Mouse (Mus musculus) liver, embryonic 14.5 days (tissue): ENCODE results near the gene Lpp. TPM values are rescaled to one million over a fixed set of nuclear protein-coding genes. Genes with fewer than 3 reads are reported as not detected.

ENCODE experiments used
- ATAC-seq: fragments of 200-750 bp; cut with Nextera tagmentation; 2 replicates; pipeline ENCODE4 v1.8.0; 2017; ENCODE audit warnings: moderate number of reproducible peaks, mild to moderate bottlenecking, moderate library complexity; ENCODE audit not compliant: insufficient read depth
- DNase-seq, 3 experiments: peaks; one replicate each; pipeline ENCODE4 v3.0.0-alpha.2; 2012 to 2013; ENCODE audit warnings: low read depth in 3 of 3, low spot score in 3 of 3
- H3K27ac ChIP-seq: fragments of 300-500 bp; sonication (generic); 2 replicates; pipeline ENCODE4 v1.5.1; 2014; ENCODE audit warnings: moderate library complexity, mild to moderate bottlenecking, control low read depth, inconsistent platforms
- H3K27me3 ChIP-seq: fragments of 300-500 bp; sonication (generic); 2 replicates; pipeline ENCODE4 v1.6.1; 2014; ENCODE audit warnings: mild to moderate bottlenecking, low read length, moderate library complexity; ENCODE audit not compliant: control insufficient read depth, insufficient read depth
- H3K36me3 ChIP-seq: fragments of 300-500 bp; sonication (generic); replicated peaks from 2 replicates; pipeline ENCODE4 v1.6.1; 2014; ENCODE audit warnings: low read depth; ENCODE audit not compliant: control insufficient read depth, insufficient read depth
- H3K4me1 ChIP-seq, 2 experiments: fragments of 200-500 bp in 1 of 2; fragments of 300-500 bp in 1 of 2; sonication (generic) in 1 of 2; replicated peaks; 2 replicates each; pipeline ENCODE4 v1.6.1; 2012 to 2014; ENCODE audit warnings: antibody characterized with exemption in 1 of 2, inconsistent platforms in 1 of 2, low read length in 1 of 2; ENCODE audit not compliant: control insufficient read depth in 2 of 2, insufficient read depth in 2 of 2
- H3K4me2 ChIP-seq: fragments of 300-500 bp; sonication (generic); 2 replicates; pipeline ENCODE4 v1.6.1; 2014; ENCODE audit warnings: low read depth, mild to moderate bottlenecking, control low read depth, moderate library complexity
- H3K4me3 ChIP-seq, 2 experiments: fragments of 200-500 bp in 1 of 2; fragments of 300-500 bp in 1 of 2; sonication (generic) in 1 of 2; 2 replicates each; pipeline ENCODE4 v1.5.1; 2012 to 2014; ENCODE audit warnings: low read depth in 2 of 2, low read length in 2 of 2, mild to moderate bottlenecking in 2 of 2, control low read depth in 1 of 2, inconsistent platforms in 1 of 2, moderate library complexity in 1 of 2; ENCODE audit not compliant: insufficient read depth in 1 of 2
- H3K9ac ChIP-seq: fragments of 300-500 bp; sonication (generic); replicated peaks from 2 replicates; pipeline ENCODE4 v1.6.1; 2014; ENCODE audit warnings: mild to moderate bottlenecking, control low read depth, moderate library complexity
- H3K9me3 ChIP-seq: fragments of 300-500 bp; sonication (generic); 2 replicates; pipeline ENCODE4 v1.6.1; 2016; ENCODE audit warnings: low read length, mixed read lengths; ENCODE audit not compliant: control insufficient read depth
- CTCF ChIP-seq: IDR thresholded peaks from 2 replicates; pipeline ENCODE4 v1.5.1; 2016; ENCODE audit warnings: antibody characterized with exemption, low read depth, control low read depth
- EP300 ChIP-seq: IDR thresholded peaks from 2 replicates; pipeline ENCODE4 v1.6.1; 2016; ENCODE audit warnings: antibody characterized with exemption, low read depth
- WGBS: fragments of 180-500 bp; shearing (Covaris S2); extraction: QIAGEN DNeasy Blood & Tissue Kit; methylation state at CpG from one replicate; pipeline ENCODE4 v1.1.7; 2014; ENCODE audit not compliant: insufficient replicate concordance; 5-methylcytosine and 5-hydroxymethylcytosine counted together
- polyA plus RNA-seq, 2 experiments: library from polyadenylated mRNA; depleted of rRNA in 1 of 2; stranded (reverse) in 1 of 2; unstranded in 1 of 2; fragments of >200 nt; fragmentation: Nextera tagmentation in 1 of 2; extraction: Ambion mirVana in 1 of 2; gene quantifications; 2 replicates each; pipeline versions ENCODE4 v1.2.1 to v1.2.3; 2012 to 2014

Lpp gene
- polyA plus RNA-seq, 2 experiments: 1.4 to 4.3 TPM

DNA sequence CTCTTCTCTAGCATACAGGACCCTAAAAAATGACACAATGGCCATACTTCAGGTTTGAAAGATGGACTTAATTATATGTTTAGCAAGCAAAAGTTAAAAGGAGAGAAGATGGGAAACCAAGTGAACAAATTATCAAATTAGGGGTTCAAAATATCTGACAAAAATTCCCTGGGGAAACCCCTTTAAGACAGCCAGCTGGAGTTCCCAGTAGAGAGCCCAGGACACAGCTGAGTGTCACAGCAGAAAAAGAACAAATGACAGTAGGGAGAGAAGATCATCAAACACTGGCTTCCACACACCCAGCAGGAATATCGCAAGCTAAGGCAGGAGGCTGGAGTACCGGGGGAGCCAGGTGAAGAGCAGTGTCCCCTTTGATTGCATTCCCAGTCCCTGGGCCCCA lies 373.3 kb downstream of the Lpp start:
- no peaks in the 10 kb centered on the region for H3K27me3 ChIP-seq

DNA sequence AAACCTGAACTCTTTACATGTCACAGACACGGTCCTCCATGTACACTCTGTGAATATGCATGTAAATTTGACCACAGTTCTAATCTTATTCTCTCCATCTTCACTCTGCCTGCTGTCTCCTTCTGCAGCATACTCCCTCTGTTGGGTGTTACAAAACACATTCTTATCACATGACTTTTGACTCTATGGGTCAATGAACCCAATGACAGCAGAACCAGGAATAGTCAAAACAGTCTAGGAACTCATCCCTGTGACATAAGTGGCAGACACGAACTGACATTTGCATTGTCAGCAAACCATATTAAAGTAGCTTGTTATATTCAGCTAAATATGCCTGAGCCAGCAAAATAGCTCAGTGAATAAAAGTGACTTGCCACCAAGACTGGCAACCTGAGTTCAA lies 383.7 kb downstream of the Lpp start:
- H3K4me1 ChIP-seq: no peaks in the 10 kb centered on the region; a peak in 1 of 4 replicates
- H3K4me3 ChIP-seq: no peak overlapping the region
- no peak overlapping the region for H3K27ac ChIP-seq
- H3K9ac ChIP-seq: no peak overlapping the region
- no peak overlapping the region for H3K4me2 ChIP-seq
- no peaks in the 10 kb centered on the region for H3K27me3 ChIP-seq
- no peak for TF ChIP-seq CTCF
- no peak for TF ChIP-seq EP300
- no peak for ATAC-seq
- H3K9me3 ChIP-seq: no peaks in the 10 kb centered on the region
- WGBS: 55% methylated on average over 2 of the region's 2 CpGs
- H3K36me3 ChIP-seq: no peaks in the 10 kb centered on the region
- no peak for DNase-seq

More for the DNA sequence above, 373.3 kb downstream of the Lpp start:
- Histone ChIP-seq H3K36me3 (no peaks in the 10 kb centered on the region), H3K4me3 (no peak overlapping the region), H3K9me3 (no peaks in the 10 kb centered on the region), H3K27ac (no peak overlapping the region), H3K9ac (no peak overlapping the region), H3K4me1 (no peaks in the 10 kb centered on the region), H3K4me2 (no peak overlapping the region)
- no peak for DNase-seq
- WGBS: 70% methylated on average over 2 of the region's 2 CpGs
- TF ChIP-seq CTCF (no peak), EP300 (no peak)
- no peak for ATAC-seq

DNA sequence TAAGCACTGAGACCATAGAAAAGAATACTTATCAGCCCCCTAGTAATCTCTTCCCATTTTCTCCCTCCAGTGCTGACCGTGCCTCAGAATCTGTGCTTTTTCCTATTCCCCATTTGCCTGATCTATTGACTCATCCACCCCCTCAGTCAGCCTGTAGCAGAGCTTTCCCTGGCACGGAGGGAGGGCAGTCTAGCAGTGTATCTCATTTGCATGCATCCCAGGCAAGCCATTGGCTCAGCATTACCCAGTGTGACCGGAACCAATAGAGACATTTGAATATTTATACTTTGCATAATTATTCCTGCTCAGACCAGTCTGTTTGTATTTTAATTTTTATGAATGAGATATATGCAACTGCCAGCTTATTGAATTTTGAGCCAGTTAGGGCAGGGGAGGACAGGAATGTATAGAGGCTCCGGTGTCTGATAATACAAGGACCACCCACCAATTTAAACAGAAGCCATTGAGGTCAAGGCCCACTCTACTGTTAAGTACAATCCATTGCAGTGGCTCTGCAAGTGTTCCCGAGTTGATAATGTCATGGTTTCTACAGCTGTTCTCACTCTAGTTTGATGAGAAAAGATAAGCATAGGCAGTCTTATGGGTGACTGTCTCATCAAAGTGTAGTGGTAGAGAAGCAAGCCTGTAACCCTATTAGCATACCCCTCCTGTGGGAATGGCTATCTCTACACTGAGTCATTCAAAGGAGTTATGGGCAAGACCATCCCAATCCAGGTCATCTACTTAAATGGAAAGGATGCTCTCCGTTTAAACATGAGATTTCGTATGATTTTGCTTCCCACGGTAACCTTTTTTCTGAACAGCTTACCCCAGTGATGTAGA lies 385.3 kb downstream of the Lpp start:
- ATAC-seq: no peak
- Histone ChIP-seq H3K27ac (no peak overlapping the region), H3K36me3 (no peaks in the 10 kb centered on the region), H3K9me3 (no peaks in the 10 kb centered on the region), H3K4me3 (no peak overlapping the region), H3K4me1 (no peaks in the 10 kb centered on the region; a peak in 1 of 4 replicates), H3K4me2 (no peak overlapping the region), H3K27me3 (no peaks in the 10 kb centered on the region), H3K9ac (no peak overlapping the region)
- DNase-seq: no peak
- TF ChIP-seq EP300 (no peak), CTCF (no peak)
- WGBS: 59% methylated on average over 8 of the region's 8 CpGs

DNA sequence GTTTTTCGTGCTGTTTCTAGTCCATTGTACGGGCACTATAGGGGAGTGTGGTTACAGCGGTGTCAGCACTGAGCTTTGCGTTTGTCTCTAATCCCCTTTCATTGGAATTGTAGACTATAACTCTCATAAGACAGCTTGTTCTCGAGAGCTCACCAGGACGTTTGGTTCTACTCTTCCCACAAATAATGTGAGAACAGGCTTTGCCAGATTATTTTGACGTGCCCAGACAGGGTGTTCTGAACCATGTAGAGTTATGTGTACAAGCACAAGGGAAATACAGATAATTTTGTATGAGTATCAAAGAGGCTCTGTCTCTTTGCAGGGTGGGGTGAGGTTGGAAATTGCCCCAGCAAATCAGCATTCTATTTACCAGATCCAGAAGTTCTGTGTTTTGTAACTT lies 387.2 kb downstream of the Lpp start:
- no peaks in the 10 kb centered on the region for H3K4me1 ChIP-seq
- no peak overlapping the region for H3K4me2 ChIP-seq
- WGBS: 54% methylated on average over 7 of the region's 7 CpGs
- no peaks in the 10 kb centered on the region for H3K9me3 ChIP-seq
- ATAC-seq: no peak
- no peak overlapping the region for H3K27ac ChIP-seq
- no peak overlapping the region for H3K9ac ChIP-seq
- TF ChIP-seq CTCF (no peak), EP300 (no peak)
- no peak overlapping the region for H3K4me3 ChIP-seq
- no peak for DNase-seq
- H3K27me3 ChIP-seq: no peaks in the 10 kb centered on the region
- H3K36me3 ChIP-seq: no peaks in the 10 kb centered on the region

DNA sequence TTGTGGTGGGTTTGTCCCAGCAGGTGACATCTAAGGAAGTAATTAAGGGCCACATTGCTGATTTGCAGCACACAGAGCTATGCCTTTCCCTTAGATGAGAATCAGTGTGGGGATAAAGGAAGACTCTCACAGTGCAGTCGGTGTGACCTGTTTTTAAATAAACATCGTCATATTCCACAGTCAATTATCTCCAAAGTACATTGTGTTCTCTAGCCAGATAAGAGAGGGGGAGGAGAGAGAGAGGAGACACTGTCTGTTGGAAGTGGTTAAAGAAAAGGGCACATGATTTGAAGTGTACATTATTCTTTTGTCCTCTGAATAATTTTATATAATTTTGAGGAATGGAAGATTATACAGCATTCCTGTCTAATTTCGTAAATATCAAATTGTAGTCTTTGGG lies 388.6 kb downstream of the Lpp start:
- H3K27ac ChIP-seq: no peak overlapping the region
- H3K9me3 ChIP-seq: no peaks in the 10 kb centered on the region
- 36% methylated on average over 3 of the region's 3 CpGs for WGBS
- H3K4me3 ChIP-seq: no peak overlapping the region
- ATAC-seq (no peak), DNase-seq (no peak)
- H3K4me1 ChIP-seq: no peaks in the 10 kb centered on the region
- H3K9ac ChIP-seq: no peak overlapping the region
- H3K27me3 ChIP-seq: no peaks in the 10 kb centered on the region
- TF ChIP-seq CTCF (no peak), EP300 (no peak)
- H3K36me3 ChIP-seq: no peaks in the 10 kb centered on the region
- H3K4me2 ChIP-seq: no peak overlapping the region
